Mouse (Mus musculus): ENCODE data around the gene Zc3h12d.
A peak's percentile ranks its signal among the peaks of the same experiment; 100 is the strongest.

The Zc3h12d gene

DNA sequence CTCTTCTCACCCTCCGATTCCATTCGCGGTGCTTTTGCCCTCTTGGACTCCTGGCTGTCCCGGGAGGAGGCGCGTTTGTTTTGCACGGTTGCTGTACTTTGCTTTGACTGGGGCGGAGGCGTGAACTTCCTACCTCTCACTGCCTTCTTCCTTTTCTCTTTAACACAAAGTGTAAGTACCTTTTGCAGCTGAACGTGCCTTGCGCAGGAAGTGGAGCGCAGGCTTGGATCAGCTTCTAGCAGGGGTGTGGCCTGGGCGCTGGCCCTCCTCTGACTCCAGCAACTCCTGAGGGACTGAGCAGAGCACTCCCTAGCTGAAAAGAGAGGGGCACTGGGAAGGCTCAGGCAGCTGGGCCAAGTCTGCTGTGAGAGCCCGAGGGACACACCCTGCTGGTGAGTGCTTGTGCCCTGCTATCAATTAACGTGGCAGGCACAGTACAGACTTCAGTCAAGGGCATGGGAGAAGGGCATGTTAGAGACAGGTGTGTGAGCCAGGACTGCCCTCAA is at the start of gene Zc3h12d:
Zc3h12d (plus strand) TSS at position 300 of the 506 bp plus-strand sequence.
- DNase-seq (ENCODE audit: low spot score) = peak; percentile 18

DNA sequence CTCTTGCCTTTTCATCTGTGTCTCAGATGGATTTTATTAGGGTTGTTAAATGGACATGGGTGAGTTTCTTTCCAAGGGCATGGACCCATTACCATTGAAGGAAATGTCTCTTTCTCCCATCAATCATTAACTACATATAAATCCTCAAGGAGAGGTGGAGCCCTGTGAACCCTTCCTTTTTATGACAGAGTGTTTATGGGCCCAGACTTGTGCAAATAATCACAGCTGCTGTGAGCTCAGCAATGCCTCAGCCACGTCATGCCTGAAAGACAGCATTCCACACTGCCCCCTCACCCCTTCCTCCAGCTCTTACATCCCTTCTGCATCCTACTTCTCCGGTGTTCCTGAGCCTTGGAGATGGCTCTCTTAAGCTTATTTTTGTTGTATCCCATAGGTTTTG is 45.0 kb upstream of the Zc3h12d start:
- DNase-seq (ENCODE audit: low spot score) = no peak

DNA sequence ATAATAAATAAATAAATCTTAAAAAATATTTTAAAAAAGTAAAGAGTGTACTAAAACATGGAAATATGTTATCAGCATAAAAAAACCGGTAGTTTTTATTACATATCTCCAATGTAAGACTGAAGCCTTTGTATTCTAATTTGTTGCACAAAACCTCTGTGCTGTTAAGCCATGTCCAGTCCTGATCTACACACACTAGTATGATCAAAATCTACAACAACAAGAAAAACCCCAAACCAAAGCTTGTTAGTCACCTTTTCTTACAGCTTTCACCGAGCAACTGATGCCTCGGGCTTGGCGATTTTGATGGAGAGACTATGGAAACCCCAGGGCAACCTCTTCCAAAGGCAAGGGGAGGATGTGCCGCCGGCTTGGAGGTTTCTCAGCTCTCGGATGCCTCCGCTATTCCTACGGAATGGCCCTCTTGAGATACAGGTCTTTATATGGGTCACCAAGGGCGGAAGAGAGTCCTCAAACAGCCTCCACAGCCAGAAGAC is 40.0 kb upstream of the Zc3h12d start:
- DNase-seq (ENCODE audit: low spot score) = no peak

DNA sequence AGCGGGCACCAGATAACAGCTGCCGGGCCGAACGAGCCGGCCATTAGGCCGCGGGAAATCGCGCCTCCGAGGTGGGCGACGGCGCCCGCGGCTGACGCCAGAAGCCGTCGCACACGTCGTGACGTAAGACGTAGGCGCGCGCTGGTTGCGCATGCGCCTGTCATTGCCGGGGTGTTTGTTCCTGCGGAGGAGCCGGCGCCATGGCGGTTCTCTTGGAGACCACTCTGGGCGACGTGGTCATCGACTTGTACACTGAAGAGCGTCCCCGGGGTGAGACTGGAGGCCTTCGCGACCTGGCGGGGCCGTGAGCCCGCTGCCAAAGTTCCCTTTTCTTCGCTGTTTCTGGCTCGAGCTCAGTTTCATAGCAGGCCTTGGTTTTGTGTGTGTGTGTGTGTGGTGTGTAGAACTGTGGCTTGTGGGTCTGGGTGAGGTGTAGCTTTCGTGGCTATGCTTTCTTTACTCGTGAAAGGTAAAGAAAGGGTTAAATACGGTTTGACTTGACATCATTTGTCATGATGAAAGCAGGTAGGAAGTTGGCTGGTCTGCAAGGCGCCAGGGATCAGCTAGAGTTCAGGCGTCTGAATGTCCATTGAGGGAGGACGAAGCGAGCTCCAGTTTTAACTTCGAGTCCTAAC is 39.4 kb upstream of the Zc3h12d start, which contains the start of the genes Ginm1 and Ppil4:
Ginm1 (minus strand) TSS at position 74 of the 635 bp plus-strand sequence.
Ppil4 (plus strand) TSS at position 141 of the 635 bp plus-strand sequence.
- peak; percentile 95 for DNase-seq (ENCODE audit: low spot score)

DNA sequence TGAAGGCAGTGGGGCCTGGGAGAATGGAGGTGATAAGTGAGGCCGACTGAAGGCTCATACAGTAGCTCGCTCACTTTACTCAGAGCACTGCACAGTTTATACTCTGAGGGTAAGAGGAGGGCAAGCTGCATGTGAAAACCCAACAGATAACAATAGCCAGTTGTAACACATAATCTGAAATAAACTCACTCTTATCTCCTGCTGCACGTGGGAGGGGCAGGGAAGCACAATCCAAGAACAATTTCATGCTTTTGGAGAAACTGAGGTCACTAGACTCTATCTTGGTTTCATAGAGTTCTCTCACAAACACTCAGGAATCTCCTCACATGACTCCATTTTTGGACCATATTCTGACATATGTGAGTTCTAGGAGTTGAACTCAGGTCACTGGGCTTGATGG is 31.0 kb upstream of the Zc3h12d start:
- no peak for DNase-seq (ENCODE audit: low spot score)

DNA sequence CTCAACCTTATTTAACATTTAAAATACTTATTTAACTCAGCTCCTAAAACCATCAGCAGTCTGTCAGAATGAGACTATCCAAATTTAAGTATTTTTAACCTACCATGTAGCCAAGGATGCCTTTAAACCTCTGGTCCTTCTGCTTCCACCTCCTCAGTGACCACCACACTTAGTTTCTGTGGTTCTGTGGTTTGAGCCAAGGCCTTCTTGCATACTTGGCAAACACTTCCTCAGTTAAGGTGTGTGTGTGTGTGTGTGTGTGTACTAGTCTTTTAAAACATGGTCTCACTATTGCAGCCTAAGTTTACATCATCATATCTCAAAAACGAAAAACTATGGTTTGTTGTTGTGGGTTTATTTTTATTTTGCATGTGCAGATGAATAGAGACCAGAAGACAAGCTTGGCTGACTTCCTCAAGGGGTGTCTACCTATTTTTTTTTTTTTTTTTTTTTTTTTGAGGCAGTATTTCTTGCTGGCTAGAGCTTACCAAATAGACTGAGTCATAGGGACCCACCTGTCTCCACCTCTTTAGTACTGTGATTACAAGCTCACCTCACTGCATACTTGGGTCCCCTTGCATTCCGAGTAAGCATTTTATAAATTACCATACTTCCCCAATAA is 29.6 kb upstream of the Zc3h12d start:
- DNase-seq (ENCODE audit: low spot score) = no peak

DNA sequence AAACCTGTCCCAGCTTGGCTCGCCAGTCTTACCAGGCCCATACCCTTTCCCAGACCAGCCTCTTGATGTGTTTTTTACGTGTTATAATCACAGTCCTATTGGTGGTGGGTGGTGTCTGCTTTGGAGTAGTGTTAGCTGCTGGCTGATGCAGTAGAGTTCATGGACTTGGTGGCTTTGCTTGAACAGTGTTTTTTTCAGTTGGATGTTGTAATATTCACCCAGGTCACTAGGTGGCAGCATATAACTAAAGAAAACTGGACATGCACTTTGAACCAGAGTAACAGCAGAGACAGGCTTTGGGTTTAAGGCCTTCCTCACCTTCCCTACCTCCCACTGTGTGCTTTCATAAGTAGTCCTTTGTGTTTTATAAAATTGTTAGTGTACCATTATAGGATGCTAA is 22.3 kb upstream of the Zc3h12d start:
- DNase-seq (ENCODE audit: low spot score) = peak; percentile 87

DNA sequence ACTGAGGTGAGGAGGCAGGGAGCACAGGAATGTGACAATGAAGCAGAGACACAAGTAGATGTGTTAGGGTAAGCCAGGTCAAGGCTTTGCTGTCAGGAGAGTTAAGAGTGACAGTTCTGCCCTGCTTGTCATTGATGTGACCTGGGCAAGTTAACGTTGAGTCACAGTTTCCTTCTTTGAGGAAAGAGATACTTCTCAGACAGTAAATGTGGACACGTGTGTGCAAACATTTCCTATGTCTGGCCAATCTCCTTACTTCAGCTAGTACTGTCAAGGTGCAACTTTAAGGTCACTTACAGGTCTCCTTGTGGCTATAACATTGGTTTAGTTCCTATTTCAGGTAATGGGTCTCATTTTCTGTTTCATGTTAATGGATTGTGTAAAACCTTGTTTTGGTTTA is 15.8 kb upstream of the Zc3h12d start:
- DNase-seq (ENCODE audit: low spot score) = no peak

DNA sequence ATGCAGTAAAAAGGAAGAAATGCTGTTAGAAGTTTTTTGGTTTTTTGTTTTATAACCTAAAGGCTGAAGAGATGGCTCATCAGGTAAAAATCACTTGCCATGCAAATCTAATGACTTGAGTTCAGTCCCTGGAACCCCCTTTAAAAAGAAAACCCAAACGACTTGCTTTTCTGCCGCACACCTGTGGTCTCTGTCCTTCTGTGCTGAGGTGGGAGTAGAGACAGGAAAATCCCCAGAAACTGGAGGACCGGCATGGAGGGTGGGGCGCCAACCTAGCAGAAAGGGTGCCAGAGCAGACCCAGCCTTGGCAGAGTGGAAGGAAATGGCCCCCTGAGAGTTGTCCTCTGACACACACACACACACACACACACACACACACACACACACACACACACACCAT is 13.6 kb upstream of the Zc3h12d start:
- DNase-seq (ENCODE audit: low spot score) = no peak

DNA sequence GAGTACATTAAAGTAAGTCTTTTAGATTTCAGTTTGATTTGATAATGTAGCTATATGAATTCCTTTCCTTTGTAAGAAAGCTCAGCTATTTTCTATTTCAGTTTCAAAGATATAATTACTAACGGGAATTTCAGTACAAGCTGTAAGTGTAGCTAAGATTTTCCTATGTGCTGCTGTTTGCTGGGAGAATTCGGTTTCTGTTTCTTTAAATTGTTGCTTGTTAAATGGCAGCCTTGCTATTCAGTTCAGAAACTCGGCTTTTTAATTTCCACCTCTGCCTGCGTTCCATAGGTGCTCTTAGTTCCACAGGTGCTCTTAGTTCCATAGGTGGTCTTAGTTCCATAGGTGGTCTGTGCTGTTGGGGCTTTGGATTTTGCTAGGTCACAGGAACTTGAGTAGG is 13.1 kb upstream of the Zc3h12d start:
- no peak for DNase-seq (ENCODE audit: low spot score)

DNA sequence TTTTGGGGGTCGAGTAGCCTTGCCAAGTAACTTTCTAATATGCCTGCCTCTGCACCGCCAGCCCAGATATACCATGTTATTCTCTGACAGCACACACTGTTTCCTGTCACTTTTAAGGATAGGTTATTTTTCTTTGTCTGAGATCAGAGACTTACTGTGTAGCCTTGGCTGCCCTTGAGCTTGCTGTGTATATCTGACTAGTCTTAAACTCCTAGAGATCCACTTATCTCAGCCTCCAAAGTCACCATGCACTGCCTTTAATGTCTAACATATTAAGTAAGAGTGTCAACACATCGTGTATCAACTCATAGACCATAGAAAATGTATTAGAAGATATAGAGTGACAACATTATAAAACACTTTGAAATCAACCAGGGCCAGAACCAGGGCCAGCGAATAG is 12.7 kb upstream of the Zc3h12d start:
- DNase-seq (ENCODE audit: low spot score) = no peak

DNA sequence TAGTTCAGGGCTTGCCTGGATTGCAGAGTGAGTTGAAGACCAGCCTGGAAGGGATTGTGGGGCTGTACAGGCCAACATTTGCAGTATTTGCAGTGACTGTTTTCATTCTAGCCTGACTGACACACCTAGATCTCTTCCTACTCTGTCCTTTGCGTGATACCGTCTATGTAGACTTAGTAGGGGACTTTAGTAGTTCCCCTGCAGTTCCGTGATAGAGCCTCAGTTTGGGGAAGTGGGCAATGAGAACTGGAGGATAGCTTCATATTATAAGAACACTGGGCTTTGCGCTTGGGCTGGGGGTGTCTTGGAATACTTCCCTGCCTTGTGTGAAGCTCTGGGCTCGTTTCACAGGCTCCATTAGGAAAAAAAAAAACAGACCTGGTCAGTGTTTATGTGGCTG is 12.1 kb upstream of the Zc3h12d start:
- DNase-seq (ENCODE audit: low spot score) = no peak

DNA sequence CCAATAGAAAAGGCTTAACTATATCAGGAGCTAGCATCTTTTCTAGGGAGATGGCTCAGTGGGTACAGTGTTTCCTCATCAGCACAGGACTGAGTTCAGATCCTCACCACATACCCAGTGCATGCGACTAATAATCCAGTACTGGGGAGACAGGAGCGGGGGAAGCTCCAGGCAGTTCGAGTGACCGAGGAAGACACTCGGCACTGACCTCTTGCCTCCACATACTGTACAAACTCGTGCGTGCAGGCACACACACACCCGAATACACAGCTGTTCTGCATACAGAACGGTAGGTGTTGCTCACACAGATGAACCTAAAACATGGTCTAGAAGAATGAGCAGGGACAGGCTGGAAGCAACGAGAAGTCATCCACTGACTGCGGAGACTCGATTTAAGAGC is 10.3 kb upstream of the Zc3h12d start:
- no peak for DNase-seq (ENCODE audit: low spot score)

DNA sequence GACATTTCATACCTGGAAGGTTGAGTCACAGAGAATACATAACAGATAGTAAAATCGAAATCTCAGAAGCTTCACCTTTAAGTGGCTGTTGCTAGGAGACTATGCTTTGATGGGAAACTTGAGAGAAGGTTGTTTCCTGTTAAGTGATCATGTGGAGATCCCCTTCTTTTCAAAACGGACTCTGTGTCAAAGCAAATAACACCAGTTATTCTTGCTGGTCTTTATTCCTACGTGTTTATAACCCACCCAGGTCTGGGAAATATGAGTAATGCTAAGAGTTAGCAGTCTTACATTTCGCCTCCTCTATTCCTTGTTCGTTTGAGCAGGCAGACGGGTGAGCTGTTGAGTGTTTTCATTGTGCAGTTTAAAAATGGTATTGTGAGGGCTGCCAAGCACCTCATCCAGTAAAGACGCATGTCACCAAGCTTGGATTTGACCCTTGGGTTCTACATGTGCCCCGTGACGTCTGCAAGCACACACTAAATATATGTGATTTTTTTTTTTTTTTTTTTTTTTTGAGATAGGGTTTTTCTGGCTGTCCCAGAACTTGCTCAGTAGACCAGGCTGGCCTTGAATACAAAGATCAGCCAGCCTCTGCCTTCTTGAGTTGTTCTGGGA is 7.5 kb upstream of the Zc3h12d start:
- DNase-seq (ENCODE audit: low spot score) = no peak

DNA sequence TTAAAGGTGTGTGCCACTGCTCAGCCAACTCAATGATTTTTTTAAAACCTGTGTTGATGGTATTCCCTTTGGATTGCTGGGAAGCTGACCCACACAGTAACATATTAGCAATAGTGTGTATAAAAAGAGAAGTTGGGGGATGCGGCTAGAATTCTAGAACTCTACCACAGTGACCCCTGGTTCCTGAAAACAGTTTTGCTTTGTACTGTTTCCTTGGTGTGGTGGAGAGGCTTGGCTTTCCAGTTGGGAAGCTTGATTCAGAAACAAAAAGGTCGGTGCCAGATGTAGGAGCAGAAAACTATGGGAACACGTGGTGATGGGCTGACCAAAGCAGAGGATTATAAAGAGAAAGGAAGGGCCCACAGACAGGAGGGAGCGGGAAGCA is 7.0 kb upstream of the Zc3h12d start:
- DNase-seq (ENCODE audit: low spot score) = no peak

DNA sequence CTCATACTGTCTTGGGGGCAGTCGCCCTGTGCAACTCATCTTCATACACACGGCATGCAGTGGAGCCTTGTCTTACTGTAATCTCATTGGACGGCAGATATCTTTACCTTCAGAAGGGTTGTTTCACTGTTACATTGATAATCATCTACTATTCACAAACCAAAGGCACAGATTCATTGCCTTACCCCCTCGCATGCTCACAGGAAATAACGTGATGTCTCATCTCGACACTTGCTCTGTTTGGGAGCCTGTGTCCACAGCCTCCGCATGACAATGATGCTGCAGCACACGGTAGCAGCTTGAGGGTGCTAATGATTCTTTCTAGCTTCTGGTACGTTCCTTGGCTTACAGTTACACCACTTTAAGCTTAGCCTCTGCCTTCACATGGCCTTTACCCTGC is 6.2 kb upstream of the Zc3h12d start:
- no peak for DNase-seq (ENCODE audit: low spot score)

DNA sequence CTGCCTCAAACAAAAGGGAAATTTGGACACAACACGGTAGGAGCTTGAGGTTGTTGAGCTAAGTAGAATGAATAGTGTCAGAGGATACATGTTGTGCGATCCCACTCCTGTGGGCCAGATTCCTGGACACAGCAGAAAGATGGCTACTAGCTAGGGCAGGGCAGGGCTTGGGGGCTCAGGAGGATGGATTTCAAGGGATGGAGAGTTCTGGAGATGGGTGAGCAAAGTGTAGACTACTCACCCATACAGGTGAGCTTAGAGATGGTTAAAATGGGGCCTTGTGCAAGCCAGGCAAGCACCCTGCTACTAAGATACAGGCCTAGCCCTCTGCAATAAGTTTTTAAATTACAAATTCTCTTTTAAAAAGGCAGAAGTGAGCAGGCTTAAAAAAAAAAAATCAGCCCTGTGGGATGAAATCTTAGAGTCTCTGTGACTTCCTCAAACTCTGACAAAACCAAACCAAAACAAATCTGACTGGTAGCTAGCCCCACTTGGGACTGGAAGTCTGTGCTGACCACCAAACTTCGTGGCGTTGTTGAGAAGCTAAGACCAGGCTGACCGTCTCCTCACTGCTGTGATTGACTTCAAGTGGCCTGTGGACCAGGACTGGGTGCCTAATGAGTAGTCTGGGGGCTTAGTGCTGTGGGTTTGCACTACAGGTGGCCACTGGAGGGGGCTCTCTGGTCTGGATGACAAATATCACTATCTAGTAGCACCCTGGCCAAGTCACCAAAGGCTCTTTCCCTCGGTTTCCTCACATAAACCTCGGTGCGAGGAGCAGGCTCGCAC is 1.3 kb downstream of the Zc3h12d start:
- DNase-seq (ENCODE audit: low spot score) = no peak

DNA sequence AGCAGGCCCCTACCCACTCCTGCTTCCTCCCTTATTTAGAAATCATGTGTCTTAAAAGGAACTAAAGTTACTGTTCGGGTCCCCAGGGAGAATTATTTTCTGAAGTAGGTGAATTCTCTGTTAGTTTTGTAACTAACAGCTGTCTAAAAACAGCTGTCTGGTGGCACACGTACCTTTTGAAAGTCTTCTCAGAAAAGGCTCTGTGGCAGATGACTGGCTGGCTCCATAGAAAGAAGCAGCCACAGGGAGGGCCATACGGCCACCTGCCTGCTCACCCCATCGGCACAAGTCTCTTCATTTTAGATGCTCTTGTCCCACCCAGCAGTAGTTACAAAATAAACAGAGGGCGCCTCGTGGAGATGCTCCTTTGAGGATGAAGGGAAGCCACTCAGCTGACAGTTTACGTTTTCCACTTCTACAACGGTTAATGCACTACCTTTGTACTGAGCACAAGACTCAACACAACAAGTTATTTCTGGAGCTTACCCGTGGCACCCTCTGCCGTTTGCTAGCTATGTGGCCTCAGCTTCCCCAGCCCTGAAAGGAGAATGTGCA is 2.5 kb downstream of the Zc3h12d start:
- no peak for DNase-seq (ENCODE audit: low spot score)

DNA sequence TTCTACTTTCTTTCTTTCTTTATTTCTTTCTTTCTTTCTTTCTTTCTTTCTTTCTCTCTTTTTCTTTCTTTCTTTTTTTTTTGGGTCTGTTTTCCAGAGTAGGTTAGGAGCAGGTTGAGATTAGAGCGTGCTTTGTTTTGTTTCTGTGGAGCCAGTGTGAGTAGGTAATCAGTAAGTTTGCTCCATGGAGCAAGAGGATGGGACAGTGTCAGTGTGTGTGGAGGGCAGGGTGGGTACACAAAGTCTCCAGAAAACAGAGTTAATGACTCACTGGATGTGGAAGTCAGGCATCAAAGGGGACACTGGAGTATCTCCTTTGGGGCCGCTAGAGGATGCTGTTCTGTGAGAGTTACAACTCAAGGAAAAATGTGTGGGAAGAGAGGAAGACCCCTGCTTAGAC is 4.6 kb downstream of the Zc3h12d start:
- DNase-seq (ENCODE audit: low spot score) = no peak

DNA sequence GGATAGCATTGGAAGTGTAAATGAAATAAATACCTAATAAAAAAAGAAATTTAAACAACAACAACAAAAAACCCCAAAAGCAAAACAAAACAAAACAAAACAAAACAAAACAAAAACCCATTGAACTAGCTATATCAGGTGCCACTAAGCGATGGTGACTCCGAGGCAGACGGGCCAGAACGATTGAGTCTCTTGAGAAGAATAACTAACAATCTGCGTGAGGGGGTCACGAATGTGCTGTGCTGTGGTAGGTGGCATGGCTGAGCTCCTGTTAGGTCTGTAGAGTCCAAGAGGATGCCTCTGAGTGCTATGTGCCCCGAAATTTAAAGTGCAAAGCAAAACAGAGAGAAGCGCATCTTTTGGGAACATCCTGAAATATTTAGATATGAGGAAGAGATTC is 5.2 kb downstream of the Zc3h12d start:
- no peak for DNase-seq (ENCODE audit: low spot score)

DNA sequence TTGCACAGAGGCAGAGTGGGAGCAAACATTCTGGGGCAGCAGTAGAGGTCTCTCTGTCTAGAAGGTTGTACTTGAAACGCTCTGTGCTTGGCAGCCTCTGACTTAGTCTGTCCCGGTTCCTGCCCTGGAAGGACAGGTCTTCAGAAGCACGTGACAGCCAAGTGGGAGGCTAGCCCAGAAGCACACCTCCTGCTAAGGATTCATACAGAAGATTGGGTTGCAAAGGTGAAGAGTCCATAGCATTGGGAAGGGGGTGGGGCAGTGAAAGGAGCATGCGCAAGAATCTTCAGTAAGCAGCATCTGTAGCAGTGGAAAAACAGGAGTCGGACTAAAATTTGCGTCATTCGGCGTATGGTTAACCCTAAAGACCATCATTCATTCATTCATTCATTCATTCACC is 5.8 kb downstream of the Zc3h12d start:
- DNase-seq (ENCODE audit: low spot score) = no peak

DNA sequence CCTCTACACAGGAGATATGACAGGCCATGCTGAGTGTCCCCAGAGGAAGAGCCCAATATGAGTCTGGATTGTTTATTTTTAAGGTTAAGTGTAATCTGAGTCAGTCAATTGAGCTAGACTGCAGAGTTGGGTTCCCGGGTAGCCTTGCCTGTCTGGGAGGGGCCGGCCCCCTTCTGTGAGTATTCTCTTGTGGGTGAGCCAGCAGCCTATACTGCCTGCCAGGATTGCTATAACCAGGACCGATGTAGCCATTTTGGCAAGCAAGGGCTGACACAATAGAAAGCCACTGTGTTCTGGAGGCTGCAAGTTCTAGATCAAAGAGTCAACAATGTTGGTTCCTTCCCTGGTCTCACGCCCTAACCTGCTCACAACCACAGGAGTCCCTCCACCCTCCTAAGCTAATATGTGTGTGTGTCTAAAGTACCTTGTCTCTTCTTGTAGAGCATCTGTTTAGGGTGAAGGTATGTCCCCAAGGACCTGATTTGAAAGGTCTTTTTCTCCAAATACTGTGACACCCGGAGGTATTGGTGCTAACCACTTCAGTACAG is 6.7 kb downstream of the Zc3h12d start:
- no peak for DNase-seq (ENCODE audit: low spot score)

Data from embryo, embryonic 10.5 days (tissue).